ENCODE assay signal across 9 mouse cellular contexts in genomic region chr8:114971378-114971777, GRCm38 (mm10).
DNase-seq lines count a peak whose midpoint lies in the region; ATAC-seq and TF ChIP-seq lines count a peak whose summit lies in the region.
"Had no signal": no experiment of that assay in that cellular context is flagged by ENCODE, and none has a peak within 500 bp of the region (broad histone marks: within the 10 kb centered on the region; RNA-seq: fewer than 3 reads in every experiment).

No protein-coding gene starts in this region.

- H3K4me3 ChIP-seq in heart, embryonic 11.5 days (ENCODE audit: low read depth, low read length) = no peak overlapping the region
- no peak overlapping the region for H3K4me3 ChIP-seq in intestine, embryonic 14.5 days (ENCODE audit: low read depth, low read length)
- no peak overlapping the region for H3K4me3 ChIP-seq in left cerebral cortex, adult 2 months
- H3K4me3 ChIP-seq: neural tube, embryonic 12.5 days had no signal

- ATAC-seq in heart, embryonic 11.5 days (replicated peaks; ENCODE audit: insufficient number of reproducible peaks, low FRiP score, low TSS enrichment) = no peak
- ATAC-seq in intestine, embryonic 14.5 days (replicated peaks; ENCODE audit: low FRiP score, low TSS enrichment, low read depth) = no peak
- peak; percentile 91 for ATAC-seq in megakaryocyte-erythroid progenitor cell, adult 5-6 weeks (replicated peaks; ENCODE audit: low FRiP score, low TSS enrichment, poor library complexity, severe bottlenecking)

- 40% methylated on average over 8 of the region's 8 CpGs for WGBS in heart, embryonic 11.5 days (ENCODE audit: insufficient replicate concordance)
- WGBS in intestine, embryonic 14.5 days = 45% methylated on average over 8 of the region's 8 CpGs

- H3K4me2 ChIP-seq in heart, embryonic 11.5 days = no peak overlapping the region
- H3K4me2 ChIP-seq in intestine, embryonic 14.5 days (ENCODE audit: low read length) = no peak overlapping the region
- H3K4me2 ChIP-seq: neural tube, embryonic 12.5 days had no signal

- no peak overlapping the region for H3K9ac ChIP-seq in heart, embryonic 11.5 days (ENCODE audit: low read depth, low read length)
- no peak overlapping the region for H3K9ac ChIP-seq in intestine, embryonic 14.5 days (ENCODE audit: low read length)
- H3K9ac ChIP-seq: neural tube, embryonic 12.5 days had no signal

- peak; percentile 95 for DNase-seq in heart, adult 11 months
- DNase-seq in cerebellum, postnatal 25 days = peak; percentile 81 to 88
- DNase-seq in gastrocnemius, adult 8-10 months (ENCODE audit: low spot score in 2 of 2) = peak; percentile 66 to 73
- DNase-seq in intestine, embryonic 14.5 days (ENCODE audit: low spot score) = peak; percentile 77
- peak; percentile 68 to 80 for DNase-seq in left cerebral cortex, adult 2 months (ENCODE audit: extremely low spot score in 1 of 2, low spot score in 2 of 2)
- peak; percentile 36 to 77 for DNase-seq in spleen, postnatal 10 days (ENCODE audit: low spot score in 2 of 2)

- H3K9me3 ChIP-seq in heart, embryonic 11.5 days (replicated peaks; ENCODE audit: control insufficient read depth, low read length) = 0 out of 2 replicates have a peak, but pooled peaks cover 3% of the 10 kb centered on the region
- H3K9me3 ChIP-seq in intestine, embryonic 14.5 days (ENCODE audit: control insufficient read depth, low read length) = peaks cover 7% of the 10 kb centered on the region; the same call in 1 of the 2 replicates
- H3K9me3 ChIP-seq: neural tube, embryonic 12.5 days had no signal

- intact Hi-C loops in left cerebral cortex, adult 2 months (cut with DNase I) = loop anchor here (1.0 to 5.0 kb wide), 5 partner anchors 186 to 736 kb away; partner anchors contain the start of gene Maf

- no peak overlapping the region for H3K27ac ChIP-seq in heart, embryonic 11.5 days (ENCODE audit: low read depth, low read length)
- H3K27ac ChIP-seq in intestine, embryonic 14.5 days (ENCODE audit: low read depth) = no peak overlapping the region
- no peak overlapping the region for H3K27ac ChIP-seq in left cerebral cortex, adult 2 months
- H3K27ac ChIP-seq: neural tube, embryonic 12.5 days had no signal

- peak; percentile 84 for TF ChIP-seq CTCF in left cerebral cortex, adult 2 months (IDR thresholded peaks at IDR 0.05)

- peaks cover 10% of the 10 kb centered on the region for H3K4me1 ChIP-seq in heart, embryonic 11.5 days (ENCODE audit: control insufficient read depth, insufficient read depth, low read length)
- H3K4me1 ChIP-seq in intestine, embryonic 14.5 days (replicated peaks; ENCODE audit: control insufficient read depth, insufficient read depth, low read length) = peaks cover 9% of the 10 kb centered on the region

- no peaks in the 10 kb centered on the region for H3K27me3 ChIP-seq in heart, embryonic 11.5 days (ENCODE audit: control insufficient read depth, insufficient read depth, low read length)
- no peaks in the 10 kb centered on the region for H3K27me3 ChIP-seq in intestine, embryonic 14.5 days (replicated peaks; ENCODE audit: control insufficient read depth, insufficient read depth, low read length)
- H3K27me3 ChIP-seq: neural tube, embryonic 12.5 days had no signal

- H3K36me3 ChIP-seq in heart, embryonic 11.5 days (ENCODE audit: control insufficient read depth, insufficient read depth, low read length) = no peaks in the 10 kb centered on the region
- H3K36me3 ChIP-seq in intestine, embryonic 14.5 days (ENCODE audit: control insufficient read depth, insufficient read depth, low read length) = no peaks in the 10 kb centered on the region
- H3K36me3 ChIP-seq: neural tube, embryonic 12.5 days had no signal
